Mouse (Mus musculus) spleen, postnatal 36 days (tissue): ENCODE measurements around the gene Tbl1x.
"Not testable (repeated sequence)": the region's sequence is repeated elsewhere in the genome, so short reads cannot be mapped to it uniquely, and the experiment has no call there.

ENCODE experiments used
- DNase-seq, 2 experiments: peaks; one replicate each; pipeline ENCODE4 v3.0.0; 2022; ENCODE audit warnings: low spot score in 2 of 2, mixed read lengths in 1 of 2

The Tbl1x gene

GRCm38 (mm10) chrX:77510371-77511300 is at the start of gene Tbl1x:
TSS of gene Tbl1x (plus strand) at chrX:77511013.
- peak; percentile 52 to 57 for DNase-seq

- no peak for DNase-seq
These were observed 41.6 kb upstream of the Tbl1x start for GRCm38 (mm10) chrX:77469216-77469615.

DNA sequence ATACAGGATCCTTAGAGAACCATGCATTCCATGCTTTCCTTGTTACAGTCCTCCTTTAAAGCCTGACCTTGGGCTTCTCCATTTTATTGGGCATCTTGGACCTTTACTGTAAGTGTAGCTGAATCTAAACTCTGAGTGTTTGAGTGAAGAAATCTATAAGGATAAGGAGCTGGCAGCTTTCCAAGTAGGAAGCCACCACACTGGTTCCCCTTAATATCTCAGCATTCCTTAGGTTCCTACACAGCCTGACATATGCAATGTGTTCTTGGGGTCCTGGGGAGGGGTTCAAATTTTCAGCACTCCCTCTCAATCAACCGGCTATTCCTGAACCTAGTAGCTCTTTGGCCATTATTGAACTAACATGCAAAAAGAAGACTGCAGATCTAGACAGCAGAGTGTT is 38.0 kb upstream of the Tbl1x start:
- DNase-seq = no peak

DNA sequence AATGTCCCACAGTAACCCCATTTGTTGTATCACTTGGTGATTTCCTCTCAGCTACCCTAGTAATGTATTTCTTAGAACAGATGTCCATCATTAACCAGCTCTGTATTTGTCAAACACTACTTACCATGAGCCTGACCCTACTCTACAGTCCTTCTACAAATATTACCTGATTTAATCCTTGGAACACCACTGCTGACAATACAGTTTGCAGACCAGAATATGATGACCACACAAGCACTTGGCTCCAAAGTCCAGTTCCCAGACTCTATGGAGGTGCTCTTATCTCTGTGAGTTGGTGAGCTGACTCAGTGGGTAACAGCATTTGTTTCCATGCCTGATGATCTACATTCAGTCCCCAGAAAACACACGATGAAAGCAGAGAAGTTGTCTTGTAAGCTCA is 37.3 kb upstream of the Tbl1x start:
- DNase-seq = no peak

- no peak for DNase-seq
These were observed 36.3 kb upstream of the Tbl1x start for GRCm38 (mm10) chrX:77474551-77474950.

GRCm38 (mm10) chrX:77477526-77477925 is 33.3 kb upstream of the Tbl1x start:
- DNase-seq = no peak

DNA sequence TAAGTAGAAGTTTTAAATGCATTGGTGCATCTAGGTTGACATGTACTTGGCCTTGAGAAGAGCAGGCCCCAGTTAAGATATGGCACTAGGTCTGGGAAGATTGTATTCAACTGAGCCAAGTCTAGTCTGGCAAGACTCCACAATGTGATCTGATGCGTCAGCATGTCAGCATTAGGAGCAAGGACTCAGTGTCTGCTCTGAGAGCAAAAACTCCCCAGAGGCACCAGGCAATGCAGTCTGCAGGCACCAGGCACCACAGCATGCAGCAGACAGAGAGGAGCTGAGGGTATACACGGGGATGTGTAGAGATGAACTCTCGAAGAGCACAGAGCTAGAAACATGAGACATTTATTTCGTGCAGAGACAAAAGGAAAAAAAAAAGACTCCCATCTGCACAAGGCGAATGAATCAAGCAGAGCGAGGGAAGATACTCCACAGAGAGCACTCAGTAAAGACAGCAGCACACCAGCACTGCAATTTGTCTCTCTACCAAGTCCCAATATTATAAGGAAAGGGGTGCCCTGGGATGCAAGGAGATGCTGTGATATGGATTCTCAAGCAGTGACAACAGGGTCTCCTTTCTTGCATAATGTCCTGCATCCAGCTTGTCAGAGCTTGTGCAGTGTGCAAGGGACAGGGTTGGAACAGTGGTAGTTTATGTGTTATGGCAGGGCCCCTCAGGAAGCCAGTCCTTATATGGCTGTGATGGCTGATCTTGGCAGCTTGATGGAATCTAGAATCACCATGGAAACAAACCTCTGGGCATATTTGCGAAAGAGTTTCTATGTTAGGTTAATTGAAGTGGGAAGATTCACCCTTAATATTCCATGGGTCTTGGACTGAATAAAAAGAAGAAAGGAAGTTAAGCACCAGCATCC is 22.7 kb upstream of the Tbl1x start:
- DNase-seq = no peak

- DNase-seq = no peak
These were observed 20.7 kb upstream of the Tbl1x start for GRCm38 (mm10) chrX:77490127-77490526.

DNA sequence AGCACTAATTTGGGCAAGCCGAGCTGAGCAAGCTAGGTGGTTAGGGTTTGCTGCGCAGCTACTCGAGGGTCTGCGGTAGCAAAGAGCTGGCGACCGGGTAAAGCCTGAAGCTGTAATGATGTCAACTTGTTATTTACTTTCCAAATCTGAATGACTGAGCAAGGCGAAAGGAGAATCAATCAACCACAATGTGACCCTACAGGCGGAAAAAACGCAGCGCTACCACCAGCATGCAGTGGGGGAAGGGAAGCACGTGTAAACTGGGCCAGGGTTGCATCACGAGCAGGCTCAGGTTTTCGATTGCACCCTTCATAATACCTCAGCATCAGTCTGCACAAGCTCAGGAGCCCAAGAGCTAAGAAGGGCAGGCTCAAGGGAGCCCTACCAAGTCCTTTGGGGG is 1.7 kb upstream of the Tbl1x start:
- DNase-seq = peak; percentile 77 to 82

GRCm38 (mm10) chrX:77509776-77510175 is 1.0 kb upstream of the Tbl1x start:
- DNase-seq = peak in 1 of 2 experiments; percentile 8

DNA sequence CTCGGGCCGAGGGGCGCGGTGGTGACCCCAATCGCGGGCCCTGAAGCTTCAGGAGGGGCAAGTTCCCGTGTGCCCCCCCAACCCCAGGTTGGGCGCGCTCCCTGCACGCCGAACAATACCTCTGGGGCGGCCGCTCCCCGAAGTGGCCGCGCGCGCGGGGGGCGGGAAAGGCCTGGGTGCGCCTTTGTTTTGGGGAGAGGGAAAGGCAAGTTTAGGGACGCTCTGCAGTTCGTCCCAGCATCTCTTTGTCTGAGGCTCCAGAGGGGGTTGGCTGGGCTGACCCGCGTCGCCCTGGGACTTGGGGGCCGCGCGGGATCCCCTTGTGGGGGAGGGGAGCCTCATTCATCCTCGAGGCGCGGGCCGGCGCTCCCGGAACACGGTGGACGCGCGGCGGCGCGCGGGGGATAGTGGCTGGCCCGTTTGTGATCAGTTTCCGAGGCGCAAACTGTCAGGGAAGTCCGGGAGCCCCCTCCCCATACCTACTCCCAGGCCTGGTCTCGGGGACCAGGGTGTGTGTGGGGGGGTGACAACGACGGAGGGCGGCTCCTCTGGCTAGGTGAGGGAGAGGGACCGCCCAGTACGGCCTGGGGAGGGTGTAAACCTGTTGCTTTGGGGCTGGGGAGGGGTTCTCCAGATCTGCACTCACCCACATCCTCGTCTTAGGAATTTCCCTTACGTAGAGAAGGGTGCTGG is 634 bp downstream of the Tbl1x start:
- DNase-seq = peak; percentile 35 to 38

DNA sequence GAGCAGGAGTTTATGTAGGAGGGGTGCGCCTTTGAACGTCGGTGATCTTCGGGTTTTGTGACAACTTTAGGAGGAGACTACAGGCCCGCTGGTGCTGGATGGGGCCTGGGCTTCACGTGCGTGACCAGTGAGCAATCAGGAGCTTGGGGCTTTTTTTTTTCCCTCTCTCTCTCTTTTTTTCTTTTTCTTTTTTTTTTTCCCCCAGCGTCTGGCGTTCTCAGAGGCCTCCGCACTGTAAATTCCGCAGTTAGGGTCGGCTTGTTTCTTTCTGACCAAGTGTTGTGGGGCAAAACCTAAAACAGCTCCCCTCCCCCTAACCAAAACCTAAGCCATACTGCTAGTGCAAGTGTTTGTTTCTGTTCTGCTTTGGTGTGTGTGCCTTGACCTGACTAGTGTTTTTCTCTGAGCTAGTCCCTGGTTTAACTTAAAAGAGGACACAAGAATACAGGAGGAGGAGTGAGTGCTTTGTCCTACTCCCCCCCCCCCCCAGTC is 1.2 kb downstream of the Tbl1x start:
- DNase-seq = peak; percentile 11 to 28

- peak; percentile 9 to 27 for DNase-seq
These were observed 6.7 kb downstream of the Tbl1x start for GRCm38 (mm10) chrX:77517274-77518085.

DNA sequence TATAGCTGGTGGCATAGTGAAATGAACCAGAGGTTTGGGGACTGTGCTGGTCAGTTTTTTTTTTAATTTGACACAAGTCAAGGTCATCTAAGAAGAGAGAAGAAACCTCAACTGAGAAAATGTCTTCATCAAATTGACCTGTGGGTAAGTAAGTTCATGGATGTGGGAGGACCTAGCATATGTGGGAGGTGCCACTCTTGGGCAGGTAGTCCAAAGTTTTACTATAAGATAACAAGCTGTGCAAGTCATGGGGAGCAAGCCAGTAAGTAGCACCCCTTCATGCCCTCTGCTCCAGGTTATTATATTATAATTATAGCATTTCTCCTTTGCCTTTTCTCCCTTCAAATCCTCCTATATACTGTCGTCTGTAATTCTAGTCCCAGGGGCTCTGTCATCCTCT is 8.1 kb downstream of the Tbl1x start:
- no peak for DNase-seq

- DNase-seq = no peak
These were observed 12.1 kb downstream of the Tbl1x start for GRCm38 (mm10) chrX:77522842-77523375.

GRCm38 (mm10) chrX:77525179-77525578 is 14.4 kb downstream of the Tbl1x start:
- no peak for DNase-seq

- DNase-seq = no peak
These were observed 17.6 kb downstream of the Tbl1x start for GRCm38 (mm10) chrX:77528401-77528800.

GRCm38 (mm10) chrX:77530997-77531396 is 20.2 kb downstream of the Tbl1x start:
- no peak for DNase-seq

DNA sequence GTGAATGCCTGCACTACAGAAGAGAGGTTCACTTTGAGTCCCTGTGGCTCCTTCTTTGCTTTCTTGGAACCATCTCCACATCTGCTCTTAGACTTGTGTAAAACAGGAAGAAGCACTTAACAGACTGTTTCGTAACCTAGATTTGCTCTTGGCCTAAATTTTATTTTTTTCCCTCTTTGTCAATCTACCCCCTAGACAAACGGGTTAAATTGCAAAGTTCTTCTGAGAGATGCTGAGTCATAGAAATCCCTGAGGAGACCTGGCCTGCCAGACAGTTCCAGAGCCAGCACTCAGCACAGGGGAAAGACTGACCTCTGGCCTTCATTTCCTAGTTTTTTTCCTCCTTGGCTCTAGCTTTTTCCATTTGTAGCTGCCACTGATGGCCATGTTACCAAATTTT is 23.1 kb downstream of the Tbl1x start:
- no peak for DNase-seq

GRCm38 (mm10) chrX:77539770-77540169 is 29.0 kb downstream of the Tbl1x start:
- DNase-seq = not testable (repeated sequence)

- DNase-seq = no peak
These were observed 33.2 kb downstream of the Tbl1x start for GRCm38 (mm10) chrX:77544003-77544402.
